Mouse (Mus musculus): ENCODE measurements at regions not wholly inside any gene's neighbourhood (a gene's known extent, or its start where the extent isn't known, plus 50 kb on each side); places are given as distances from the start of the nearest gene placed in this dataset.
A peak's percentile ranks its signal among the peaks of the same experiment; 100 is the strongest.

- DNase-seq, result no peak
Measured at GRCm38 (mm10) chr19:14035371-14035770, 122.0 kb downstream of the Olfr1505 start.

GRCm38 (mm10) chr19:14035785-14036184 is 122.5 kb downstream of the Olfr1505 start:
- no peak for DNase-seq

GRCm38 (mm10) chr19:14036750-14037149 is 123.4 kb downstream of the Olfr1505 start:
- no peak for DNase-seq

GRCm38 (mm10) chr19:14042753-14043152 is 129.4 kb downstream of the Olfr1505 start:
- DNase-seq, result no peak

- DNase-seq, result no peak
Measured at GRCm38 (mm10) chr19:14045456-14045855, 132.1 kb downstream of the Olfr1505 start.

- DNase-seq, result peak; percentile 31
Measured at GRCm38 (mm10) chr19:14052052-14052451, 138.7 kb downstream of the Olfr1505 start.

GRCm38 (mm10) chr19:14080538-14080937 is 167.2 kb downstream of the Olfr1505 start:
- DNase-seq, result peak; percentile 32

GRCm38 (mm10) chr19:14084726-14085125 is 171.4 kb downstream of the Olfr1505 start:
- DNase-seq, result no peak

- DNase-seq, result no peak
Measured at GRCm38 (mm10) chr19:14090106-14090505, 176.8 kb downstream of the Olfr1505 start.

GRCm38 (mm10) chr19:14094191-14094590 is 180.9 kb downstream of the Olfr1505 start:
- no peak for DNase-seq

- no peak for DNase-seq
Measured at GRCm38 (mm10) chr19:14096187-14096586, 182.9 kb downstream of the Olfr1505 start.

GRCm38 (mm10) chr19:14109091-14109490 is 195.8 kb downstream of the Olfr1505 start:
- DNase-seq, result no peak

GRCm38 (mm10) chr19:14123348-14124113 is 210.2 kb downstream of the Olfr1505 start:
- DNase-seq, result no peak

GRCm38 (mm10) chr19:14124250-14124827 is 211.0 kb downstream of the Olfr1505 start:
- no peak for DNase-seq

GRCm38 (mm10) chr19:14124986-14125385 is 211.7 kb downstream of the Olfr1505 start:
- DNase-seq, result no peak

- DNase-seq, result no peak
Measured at GRCm38 (mm10) chr19:14128397-14129209, 215.3 kb downstream of the Olfr1505 start.

GRCm38 (mm10) chr19:14161217-14161616 is 247.9 kb downstream of the Olfr1505 start:
- DNase-seq, result peak; percentile 3

GRCm38 (mm10) chr19:14162773-14163172 is 249.4 kb downstream of the Olfr1505 start:
- no peak for DNase-seq

- no peak for DNase-seq
Measured at GRCm38 (mm10) chr19:14165775-14166174, 252.4 kb downstream of the Olfr1505 start.

- DNase-seq, result peak; percentile 63
Measured at GRCm38 (mm10) chr19:14180244-14180643, 266.9 kb downstream of the Olfr1505 start.

- no peak for DNase-seq
Measured at GRCm38 (mm10) chr19:14180956-14181355, 267.6 kb downstream of the Olfr1505 start.

- peak; percentile 14 for DNase-seq
Measured at GRCm38 (mm10) chr19:14181661-14182415, 268.5 kb downstream of the Olfr1505 start.

GRCm38 (mm10) chr19:14191820-14192219 is 278.5 kb downstream of the Olfr1505 start:
- no peak for DNase-seq
